Mouse (Mus musculus) lung, postnatal 10 days (tissue): ENCODE measurements around the gene Slc15a5.

Source experiments
- DNase-seq: peaks from one replicate; pipeline ENCODE4 v3.0.0; 2021

Slc15a5 gene

DNA sequence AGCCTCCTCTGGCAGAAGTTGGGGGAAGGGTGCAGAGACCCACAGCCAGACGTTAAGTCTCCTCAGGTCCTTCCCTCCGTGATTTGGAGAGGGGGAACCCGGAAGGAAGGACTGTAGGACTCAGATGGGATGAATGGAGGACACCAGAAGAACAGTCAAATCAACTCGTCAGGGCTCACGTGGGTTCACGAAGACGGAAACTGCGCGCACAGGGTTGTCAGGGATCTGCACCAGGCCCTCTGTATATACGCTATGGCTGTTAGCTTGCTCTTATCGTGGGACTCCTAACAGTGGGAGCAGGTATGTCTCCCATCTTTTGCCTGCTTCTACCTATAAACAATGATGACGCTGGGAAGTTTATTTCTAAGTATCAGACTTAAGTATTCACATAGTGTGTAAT is 24.8 kb downstream of the Slc15a5 start:
- no peak for DNase-seq

DNA sequence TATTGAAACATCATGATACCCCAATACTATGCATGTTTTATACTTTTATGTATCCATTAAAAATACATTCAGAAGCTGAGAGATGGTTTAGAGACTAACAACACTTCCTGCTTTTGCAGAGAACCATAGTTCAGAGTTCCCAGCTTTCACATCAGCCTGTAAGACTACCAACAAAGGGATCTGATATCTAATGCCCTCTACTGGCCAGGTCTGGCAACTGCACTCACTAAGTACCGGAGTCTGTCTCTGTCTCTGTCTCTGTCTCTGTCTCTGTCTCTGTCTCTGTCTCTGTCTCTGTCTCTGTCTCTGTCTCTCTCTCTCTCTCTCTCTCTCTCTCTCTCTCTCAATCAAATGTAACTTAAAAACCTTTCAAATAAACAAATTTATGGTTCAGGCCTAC is 25.6 kb downstream of the Slc15a5 start:
- DNase-seq, result peak; percentile 28

DNA sequence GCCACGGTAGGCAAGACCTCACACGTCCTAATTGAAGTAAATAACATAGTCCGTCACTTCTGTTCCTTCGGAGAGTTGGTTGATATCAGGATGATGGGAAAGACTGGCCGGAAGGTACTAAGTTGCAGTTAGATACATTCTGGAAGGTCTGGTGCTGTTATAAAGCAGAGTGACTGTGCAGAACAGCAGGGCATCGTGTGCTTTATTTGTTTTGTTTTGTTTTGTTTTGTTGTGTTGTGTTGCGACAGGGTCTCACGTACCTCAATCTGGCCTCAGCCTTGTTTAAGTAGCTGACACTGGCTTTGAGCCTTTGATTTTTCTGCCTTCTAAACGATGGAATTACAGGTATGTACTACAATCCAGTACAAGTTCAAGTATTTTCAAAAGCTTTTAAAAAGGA is 26.0 kb downstream of the Slc15a5 start:
- DNase-seq, result no peak

DNA sequence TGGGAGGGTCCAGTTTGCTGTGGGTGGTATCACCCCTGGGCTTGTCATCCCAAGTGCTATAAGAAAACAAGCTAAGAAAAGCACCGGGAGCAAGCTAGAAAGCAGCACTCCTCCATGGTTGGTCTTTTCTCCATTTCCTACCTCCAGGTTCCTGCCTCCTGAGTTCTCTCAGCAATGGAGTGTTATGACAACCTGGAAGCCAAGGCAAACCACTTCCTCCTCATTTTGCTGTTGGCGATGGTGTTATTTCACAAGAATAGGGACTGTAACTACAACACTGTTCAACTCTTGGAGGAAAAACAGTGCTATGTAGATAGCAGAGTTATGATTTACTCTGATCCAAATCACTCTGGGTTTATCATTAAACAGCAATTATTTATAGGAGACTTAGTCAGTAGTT is 34.4 kb downstream of the Slc15a5 start:
- no peak for DNase-seq

DNA sequence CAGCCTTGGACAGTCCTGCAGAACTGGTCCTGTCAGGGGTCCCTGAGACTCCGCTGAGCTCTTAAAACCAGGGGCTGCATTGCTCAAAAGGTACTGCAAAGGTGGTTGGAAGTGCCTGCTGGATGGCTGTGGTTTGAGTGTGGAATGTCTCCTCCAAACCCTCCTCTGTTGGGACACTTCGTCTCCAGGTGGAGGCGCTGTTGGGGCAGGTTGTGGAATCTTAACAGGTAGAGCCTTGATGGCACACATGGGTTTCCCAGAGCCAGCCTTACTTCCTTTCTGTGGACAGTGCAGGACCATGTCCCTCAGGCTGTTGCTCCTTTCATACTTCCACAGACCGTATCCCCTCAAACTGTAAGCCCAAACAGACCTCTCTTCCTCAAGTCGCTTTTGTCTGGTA is 36.8 kb downstream of the Slc15a5 start:
- no peak for DNase-seq

DNA sequence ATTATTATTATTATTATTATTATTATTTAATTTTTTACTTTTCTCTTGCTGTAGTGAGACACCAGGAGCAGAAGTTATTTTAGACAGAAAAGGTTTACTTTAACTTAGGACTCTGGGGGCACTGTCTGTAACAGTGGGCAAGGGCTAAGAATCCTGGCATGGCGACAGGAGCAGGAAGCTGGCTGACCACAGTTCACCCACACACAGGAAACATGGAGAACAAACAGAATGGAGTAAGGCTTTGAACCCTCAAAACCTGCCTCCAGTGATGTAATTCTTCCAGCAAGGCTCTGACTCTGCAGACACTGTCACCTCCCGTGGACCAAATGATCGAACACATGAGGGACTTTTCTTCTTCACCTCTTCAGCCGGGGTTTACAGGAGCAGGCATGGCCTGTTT is 37.9 kb downstream of the Slc15a5 start:
- DNase-seq, result no peak

DNA sequence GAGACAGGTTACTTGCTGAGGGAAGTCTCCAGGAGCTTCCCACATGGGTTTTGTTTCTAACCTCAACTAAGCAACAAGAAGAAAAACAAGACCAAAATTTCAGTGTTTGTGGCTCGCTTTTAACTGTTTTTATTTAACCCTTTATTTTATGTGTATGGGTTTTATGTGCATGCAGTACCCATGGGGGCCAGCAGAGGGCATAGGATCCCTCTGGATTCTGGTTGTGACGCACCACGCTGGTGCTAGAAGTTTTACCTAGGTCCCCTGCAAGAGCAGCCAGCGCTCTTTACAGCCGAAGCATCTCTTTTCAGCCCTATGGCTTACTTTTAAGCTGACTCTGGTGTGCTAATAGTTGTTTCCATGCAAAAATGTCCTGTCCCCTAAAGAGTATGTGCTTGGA is 42.1 kb downstream of the Slc15a5 start:
- no peak for DNase-seq

DNA sequence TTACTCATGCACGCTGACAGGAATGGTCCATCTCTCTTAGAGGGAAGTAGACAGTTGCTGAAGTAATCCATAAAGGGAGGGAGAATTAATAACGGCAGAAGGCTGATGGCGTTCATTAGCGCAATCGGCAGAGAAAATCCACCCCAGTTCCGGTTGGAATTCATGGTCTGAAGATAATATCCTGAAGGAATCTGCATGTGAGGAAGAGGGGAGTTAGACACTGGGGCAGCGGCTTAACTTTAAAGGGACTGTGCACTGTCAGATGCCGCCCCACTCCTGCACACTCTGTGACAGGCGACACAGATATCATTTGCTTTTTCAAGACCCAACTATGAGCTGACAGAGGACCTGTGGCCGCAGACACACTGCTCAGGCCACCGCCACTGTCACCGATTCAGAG is 42.8 kb downstream of the Slc15a5 start:
- DNase-seq, result no peak

DNA sequence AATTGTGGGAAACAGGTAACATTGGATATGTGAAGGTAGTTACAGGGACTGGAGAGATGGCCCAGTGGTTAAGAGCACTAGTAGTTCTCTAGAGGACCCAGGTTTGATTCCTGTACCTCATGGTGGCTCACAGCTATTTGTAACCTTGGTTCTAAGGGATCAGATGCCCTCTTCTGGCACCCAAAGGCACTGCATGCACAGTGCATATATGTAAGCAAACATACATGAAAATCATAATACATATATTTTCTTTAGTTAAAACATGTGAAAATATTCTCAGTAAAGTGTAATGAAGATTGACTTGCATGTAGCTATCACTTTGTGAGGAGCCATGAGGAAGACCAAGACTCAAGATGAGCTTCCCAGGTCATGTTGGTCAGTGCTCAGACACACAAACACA is 62.8 kb downstream of the Slc15a5 start:
- no peak for DNase-seq

DNA sequence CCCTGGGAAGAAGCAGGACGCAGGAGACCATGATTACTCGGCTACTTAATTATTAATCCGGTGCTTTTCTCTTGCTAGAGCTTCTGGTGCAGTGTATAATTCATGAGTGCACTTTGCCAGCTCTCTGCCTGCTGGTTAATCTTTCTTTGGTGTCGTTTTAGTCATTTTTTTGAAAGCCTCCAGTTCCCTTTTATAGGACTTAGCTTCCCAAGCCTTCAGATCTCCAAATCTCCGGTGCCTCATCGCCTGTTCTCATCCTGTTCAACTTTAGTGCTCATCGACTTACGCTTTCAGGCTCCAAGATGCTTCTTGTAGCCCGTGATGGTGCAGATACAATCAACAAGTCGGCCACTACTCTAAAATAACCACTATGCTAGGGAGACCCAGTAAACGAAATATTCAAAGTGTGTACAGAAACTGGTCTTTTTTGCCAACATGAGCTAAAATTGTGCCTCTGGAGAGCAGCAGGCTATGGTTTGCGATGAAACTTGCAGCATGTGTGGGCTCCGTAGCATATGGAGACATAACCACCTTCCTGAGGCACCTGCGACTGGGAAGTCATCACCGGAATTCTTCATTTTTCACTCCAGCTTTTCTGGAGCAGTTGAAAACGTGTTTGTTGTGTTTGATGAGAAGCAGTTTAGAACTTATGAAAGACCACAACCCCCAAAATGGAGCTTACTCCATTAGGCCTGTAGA is 64.6 kb downstream of the Slc15a5 start:
- DNase-seq, result no peak

DNA sequence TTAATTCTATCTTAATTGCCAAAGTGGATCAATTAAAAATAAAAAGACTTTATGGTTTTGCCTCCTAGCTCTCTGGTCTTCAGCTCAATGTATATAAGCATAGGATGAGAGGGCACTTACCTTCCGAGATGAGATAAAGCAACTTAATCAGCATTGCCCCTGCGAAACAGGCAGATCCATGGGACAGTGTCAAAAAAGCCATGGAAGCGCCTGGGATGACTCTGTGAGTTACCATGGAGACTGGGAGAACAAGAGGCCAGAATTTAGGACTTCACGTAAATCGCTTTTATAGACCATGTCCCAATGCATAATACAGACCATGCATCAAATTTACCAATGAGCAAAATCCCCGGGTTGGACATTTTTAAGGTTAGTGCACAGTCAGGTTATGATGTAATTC is 67.8 kb downstream of the Slc15a5 start:
- DNase-seq, result no peak

DNA sequence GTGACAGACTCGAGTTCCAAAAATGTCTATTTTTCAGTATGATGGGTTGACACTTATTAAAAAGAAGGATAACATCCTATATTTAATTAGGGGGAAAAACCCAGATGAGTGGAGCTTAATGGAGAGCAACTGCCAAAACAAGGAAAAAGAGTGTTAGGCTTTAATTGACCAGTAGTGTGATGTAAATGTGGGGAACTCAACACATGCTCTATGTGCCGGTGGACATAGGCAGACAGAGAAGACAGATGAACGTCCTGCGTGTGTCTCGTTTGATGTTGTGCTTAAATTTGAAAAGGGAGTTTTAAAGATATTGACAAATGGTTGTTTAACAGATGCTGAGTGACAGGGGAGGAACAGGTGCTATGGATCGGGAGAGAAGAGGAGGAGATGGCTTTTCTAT is 72.0 kb downstream of the Slc15a5 start:
- DNase-seq, result no peak

DNA sequence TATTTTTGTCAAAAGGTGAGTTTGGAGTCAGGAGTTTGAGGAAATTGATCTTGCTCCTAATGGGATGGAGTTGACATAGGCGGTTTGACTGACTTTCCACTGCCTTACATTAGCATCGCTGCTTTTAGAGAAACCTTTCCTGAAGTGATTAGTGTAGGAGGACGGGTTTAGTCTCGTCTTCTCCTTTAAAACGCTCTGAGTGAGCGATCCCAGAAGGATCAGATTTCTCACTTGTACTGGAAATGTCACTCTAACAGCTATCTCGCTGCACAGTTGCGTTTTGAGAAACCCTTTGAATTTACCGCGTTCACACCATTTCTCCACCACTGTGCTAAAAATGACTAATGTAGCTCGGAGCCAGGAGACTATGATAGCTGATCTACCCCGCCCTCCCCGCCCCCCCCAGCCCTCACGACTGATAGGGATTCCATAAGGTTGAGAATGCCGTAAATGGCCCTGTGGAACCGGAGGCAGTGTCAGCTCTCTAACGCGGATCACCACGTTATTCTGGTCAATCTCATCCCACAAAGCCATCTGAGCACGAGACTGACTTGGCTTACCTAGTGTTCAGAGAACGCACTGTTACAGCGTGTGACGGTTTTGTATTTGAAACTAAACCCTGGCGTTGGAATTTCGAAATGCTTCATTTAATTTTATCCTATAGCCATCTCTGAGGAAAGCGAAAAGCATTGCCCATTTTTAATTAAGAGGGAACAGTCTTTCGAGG is 73.0 kb downstream of the Slc15a5 start:
- DNase-seq, result no peak

DNA sequence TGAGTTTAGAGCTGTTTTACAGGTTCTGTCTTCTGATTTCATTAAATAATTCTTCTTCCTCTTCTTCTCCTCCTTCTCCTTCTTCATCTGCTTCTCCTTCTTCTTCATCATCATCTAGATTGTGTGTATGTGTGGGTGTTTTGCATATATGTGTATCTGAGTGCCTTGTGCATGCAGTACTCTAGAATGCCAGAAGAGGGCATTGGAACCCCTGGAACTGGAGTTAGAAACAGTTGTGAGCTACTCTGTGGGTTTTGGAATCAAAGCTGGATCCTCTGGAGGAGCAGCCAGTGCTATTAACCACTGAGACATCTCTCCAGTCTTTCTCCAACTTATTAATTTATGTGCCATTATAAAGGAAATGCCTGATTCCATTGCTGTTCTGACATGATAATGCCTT is 89.9 kb downstream of the Slc15a5 start:
- peak; percentile 10 for DNase-seq

DNA sequence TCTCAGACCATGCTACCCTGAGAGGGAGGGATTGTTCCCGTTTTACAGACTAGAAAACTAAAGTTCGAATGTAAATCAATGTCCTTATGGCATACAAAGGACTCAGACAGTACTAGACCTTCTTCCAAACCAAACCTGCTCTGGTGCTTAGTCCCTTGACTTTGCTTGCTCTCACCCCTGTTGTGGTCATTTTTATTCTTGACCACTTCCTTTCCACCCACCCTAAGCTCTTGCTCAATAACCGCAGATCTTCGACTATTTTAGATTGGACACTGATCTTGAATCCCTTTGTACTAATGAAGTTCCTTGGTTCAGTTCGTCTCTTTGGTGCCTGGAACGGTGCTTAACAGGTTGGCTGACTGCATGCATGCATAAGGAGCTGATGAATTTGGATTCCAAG is 94.5 kb downstream of the Slc15a5 start:
- DNase-seq, result no peak

DNA sequence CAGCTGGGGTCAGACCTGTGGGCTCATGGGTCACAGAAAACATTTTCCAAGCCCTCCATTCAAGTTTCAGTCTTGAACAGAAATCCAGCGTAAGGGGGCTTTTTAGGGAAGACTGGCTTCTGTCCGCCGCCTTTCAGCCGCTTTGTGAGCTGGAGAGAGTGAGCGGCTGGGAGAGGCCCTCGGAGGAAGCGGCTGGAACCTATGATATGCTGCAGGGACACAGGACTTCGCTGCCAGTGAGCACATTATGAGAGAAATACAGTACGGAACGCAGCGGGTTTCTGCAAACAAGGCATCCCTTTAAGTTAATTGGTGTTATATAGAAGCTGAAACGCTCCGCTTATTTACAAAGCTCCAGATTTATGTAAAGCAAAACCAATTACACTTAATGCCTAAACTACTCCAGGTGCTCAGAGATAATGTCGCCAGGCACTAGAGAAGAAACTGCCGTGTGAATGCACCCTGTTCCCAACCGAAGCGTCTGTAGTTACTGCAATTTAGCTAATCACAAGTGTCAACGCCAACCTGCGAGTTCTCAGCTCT is 97.5 kb downstream of the Slc15a5 start:
- no peak for DNase-seq

DNA sequence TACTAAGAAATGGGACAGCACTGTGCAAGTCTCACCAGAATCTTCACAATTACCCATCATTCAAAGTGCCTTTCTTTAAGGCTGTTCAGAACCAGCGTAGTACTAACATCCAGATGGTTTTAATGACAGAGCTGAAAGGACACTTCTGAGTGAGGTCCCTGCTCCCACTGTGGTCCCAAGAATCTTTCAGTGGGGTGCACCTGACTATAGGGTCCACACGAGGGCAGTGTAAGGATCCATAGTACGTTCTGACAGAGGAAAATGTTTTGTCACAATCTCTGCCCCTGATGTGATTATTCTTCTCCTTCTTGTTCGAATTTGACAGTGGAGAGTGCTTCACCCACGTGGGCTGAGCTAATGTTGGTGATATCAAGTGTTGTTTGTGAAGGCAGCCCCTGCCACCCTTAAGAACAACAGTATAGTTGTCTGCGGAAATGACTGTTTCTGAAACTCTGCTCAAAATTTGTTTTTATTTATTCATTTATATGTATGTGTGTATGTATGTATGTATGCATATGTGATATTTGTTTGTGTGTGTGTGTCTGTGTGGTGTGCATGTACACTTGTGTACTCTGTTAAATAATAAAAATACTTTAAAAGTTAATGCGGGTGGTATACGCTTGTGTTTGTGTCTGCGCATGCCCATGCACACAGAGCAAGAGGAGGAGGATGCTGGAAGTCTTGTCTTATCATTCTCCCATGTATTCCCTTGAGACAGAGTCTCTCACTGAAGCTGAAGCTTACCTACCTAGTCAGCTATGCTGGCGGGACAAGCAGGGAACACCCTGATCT is 98.6 kb downstream of the Slc15a5 start:
- DNase-seq, result no peak

DNA sequence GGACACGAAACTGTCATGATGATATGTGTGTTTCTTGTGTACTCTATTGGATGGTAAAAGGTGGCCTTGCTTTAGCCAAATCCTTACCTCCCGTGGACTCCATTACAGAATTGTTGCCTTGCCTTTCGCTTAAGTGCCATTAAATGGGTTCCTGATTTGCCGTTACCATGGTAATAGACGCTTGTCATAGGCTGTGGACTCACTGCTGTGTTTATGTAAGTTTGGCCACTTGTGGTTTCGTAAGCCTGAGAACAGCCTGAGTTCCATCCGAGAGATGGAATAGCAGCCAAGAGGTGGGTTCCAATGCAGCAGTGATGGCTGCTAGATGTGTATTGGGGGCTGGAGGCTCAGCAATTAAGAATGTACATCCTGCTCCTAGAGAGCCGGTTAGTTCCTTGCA is 99.3 kb downstream of the Slc15a5 start:
- DNase-seq, result peak; percentile 6

DNA sequence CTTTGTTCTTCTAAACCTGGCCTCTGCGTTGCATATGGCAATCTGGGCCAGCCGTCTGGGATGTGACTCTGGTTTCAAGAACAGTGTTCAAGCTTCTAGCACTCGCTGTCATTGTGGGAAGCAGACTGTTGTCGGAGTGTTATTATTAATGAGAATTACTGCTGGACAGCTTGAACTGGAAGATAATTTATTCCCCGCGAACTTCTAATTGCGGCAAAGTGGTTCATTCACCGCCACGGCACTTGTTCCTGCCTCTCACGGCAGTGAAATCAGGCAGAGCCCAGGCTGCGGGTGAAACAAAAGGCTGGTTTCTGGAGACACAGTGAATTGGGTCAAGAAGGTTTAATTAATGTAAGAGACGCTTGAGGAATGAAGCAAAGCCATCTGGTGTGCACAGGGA is 99.9 kb downstream of the Slc15a5 start:
- DNase-seq, result no peak

DNA sequence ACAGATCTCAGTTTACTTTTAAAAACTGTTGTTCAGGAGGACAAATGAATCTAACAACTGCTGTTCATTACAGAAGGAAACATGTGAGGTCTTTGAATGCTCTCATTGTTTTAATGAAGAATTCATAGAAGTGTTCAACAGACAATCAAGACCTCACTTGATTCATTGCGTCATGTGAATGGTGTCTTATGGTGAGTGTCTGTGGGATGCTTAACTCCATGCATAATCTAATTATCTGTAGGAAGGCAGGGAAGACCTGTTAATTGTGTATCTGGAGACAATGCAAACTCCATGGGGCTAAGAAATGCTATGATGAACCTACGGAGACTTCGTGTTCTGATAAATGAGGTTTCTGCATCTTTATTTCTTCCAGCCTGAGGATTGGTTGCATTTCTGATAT is 103.7 kb downstream of the Slc15a5 start:
- DNase-seq, result no peak

DNA sequence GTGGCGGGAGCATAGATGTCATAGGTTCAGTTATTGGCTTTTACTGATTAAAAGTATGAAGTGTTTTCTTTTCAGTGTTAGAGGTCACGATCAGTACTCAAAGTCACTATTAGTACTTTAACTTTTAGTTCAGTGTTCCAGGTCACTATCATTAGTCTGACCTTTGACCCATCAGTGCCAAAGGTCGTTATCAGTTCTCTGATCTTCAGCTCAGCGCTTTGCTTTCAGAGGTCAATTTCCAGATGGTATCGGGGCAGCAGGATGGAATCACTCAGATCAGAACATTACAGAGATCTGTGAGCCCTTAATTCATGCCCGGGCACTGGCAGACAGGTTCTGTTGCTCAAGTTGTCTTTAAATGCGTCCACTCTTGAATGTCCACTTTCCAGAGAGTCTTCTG is 116.0 kb downstream of the Slc15a5 start:
- no peak for DNase-seq

DNA sequence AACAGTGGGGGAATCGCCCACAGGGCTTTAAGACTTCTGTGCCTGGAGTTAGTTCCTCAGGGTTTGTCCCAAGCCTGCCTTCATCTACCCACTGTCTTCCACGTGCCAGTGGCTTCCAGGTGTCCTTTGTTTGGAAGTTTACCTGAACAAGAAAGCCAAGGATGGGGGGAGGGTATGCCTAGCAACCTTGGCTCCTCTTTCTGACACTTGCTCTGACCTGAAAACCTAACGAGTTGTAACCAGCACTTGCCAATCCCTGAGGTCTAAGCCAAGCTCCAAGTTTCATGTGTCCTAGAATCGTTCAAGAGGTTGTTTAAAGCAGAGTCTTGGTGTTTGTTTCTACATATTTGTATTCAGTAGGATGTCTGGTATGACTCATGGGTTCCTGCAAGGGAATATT is 116.9 kb downstream of the Slc15a5 start:
- no peak for DNase-seq

DNA sequence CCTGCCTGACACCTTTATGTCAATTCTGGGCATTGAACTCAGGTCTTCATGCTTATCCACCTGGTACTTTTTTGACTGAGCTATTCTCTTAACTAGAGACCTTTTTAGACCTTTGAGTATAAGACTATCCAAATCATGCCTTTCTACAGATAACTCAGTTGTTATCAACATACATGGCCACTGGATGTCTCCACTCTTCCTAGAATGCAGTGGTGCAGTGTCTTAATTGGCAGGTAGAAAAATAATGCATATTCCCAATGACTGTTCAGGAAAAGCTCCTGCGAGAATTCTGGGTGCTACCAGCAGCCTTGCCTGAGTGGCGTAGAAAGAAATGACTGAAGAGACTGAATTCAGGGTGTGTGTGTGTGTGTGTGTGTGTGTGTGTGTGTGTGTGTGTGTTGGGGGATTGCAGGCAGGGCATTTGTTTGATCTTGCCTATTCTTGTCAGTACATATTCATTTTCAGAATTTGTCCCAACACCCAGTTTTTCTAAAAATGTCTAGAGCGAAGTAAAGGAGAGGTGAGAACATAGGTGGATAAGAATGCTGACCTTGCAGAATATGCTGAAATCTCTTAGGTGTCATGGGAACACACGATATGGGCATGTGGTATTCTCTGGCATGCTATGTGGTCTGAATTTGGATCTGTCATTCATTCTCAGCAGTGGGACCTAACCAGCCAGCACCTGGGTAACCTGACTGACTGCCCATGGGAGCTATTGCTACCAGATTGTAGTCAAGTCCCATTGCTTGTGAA is 119.5 kb downstream of the Slc15a5 start:
- no peak for DNase-seq
